Mouse (Mus musculus) embryonic facial prominence, embryonic 11.5 days (tissue): ENCODE data around the gene Hdac7. TPM values are rescaled to one million over a fixed set of nuclear protein-coding genes. Genes with fewer than 3 reads are reported as not detected.

Source experiments
- ATAC-seq: fragments of 200-750 bp; cut with Nextera tagmentation; replicated peaks from 2 replicates; pipeline ENCODE4 v1.8.0; 2017; ENCODE audit warnings: low read depth; ENCODE audit not compliant: insufficient number of reproducible peaks, low FRiP score, low TSS enrichment
- DNase-seq: peaks from one replicate; pipeline ENCODE4 v3.0.0-alpha.2; 2015; ENCODE audit warnings: low spot score
- H3K27ac ChIP-seq: fragments of 300-500 bp; sonication (generic); replicated peaks from 2 replicates; pipeline ENCODE4 v1.5.1; 2014; ENCODE audit warnings: mild to moderate bottlenecking, low read depth, low read length, control low read depth
- H3K27me3 ChIP-seq: fragments of 300-500 bp; sonication (generic); 2 replicates; pipeline ENCODE4 v1.6.1; 2014; ENCODE audit warnings: mild to moderate bottlenecking, low read length, moderate library complexity, mixed read lengths; ENCODE audit not compliant: control insufficient read depth, insufficient read depth
- H3K36me3 ChIP-seq: fragments of 300-500 bp; sonication (generic); replicated peaks from 2 replicates; pipeline ENCODE4 v1.6.1; 2014; ENCODE audit warnings: low read depth, mild to moderate bottlenecking, low read length, moderate library complexity, mixed read lengths; ENCODE audit not compliant: control insufficient read depth, insufficient read depth
- H3K4me1 ChIP-seq: fragments of 300-500 bp; sonication (generic); 2 replicates; pipeline ENCODE4 v1.6.1; 2014; ENCODE audit warnings: low read length, mixed read lengths; ENCODE audit not compliant: control insufficient read depth, insufficient read depth
- H3K4me2 ChIP-seq: fragments of 300-500 bp; sonication (generic); 2 replicates; pipeline ENCODE4 v1.6.1; 2014; ENCODE audit warnings: low read depth, mild to moderate bottlenecking, control low read depth, low read length, moderate library complexity
- H3K4me3 ChIP-seq: fragments of 300-500 bp; sonication (generic); 2 replicates; pipeline ENCODE4 v1.5.1; 2014; ENCODE audit warnings: low read depth, low read length, control low read depth
- H3K9ac ChIP-seq: fragments of 300-500 bp; sonication (generic); replicated peaks from 2 replicates; pipeline ENCODE4 v1.6.1; 2014; ENCODE audit warnings: mild to moderate bottlenecking, control low read depth, low read length
- H3K9me3 ChIP-seq: fragments of 300-500 bp; sonication (generic); replicated peaks from 2 replicates; pipeline ENCODE4 v1.6.1; 2016; ENCODE audit warnings: mild to moderate bottlenecking, low read length, inconsistent platforms, mixed read lengths; ENCODE audit not compliant: control insufficient read depth
- WGBS: fragments of 180-500 bp; shearing (Covaris S2); extraction: QIAGEN DNeasy Blood & Tissue Kit; methylation state at CpG from one replicate; pipeline ENCODE4 v1.1.7; 2014; 5-methylcytosine and 5-hydroxymethylcytosine counted together
- polyA plus RNA-seq: library from polyadenylated mRNA; unstranded; fragments of >200 nt; fragmentation: Nextera tagmentation; extraction: Ambion mirVana; gene quantifications from 2 replicates; pipeline ENCODE4 v1.2.1, GENCODE M21; 2014

Hdac7 gene
- polyA plus RNA-seq, 1 experiment from 2014 or later = 17.0 TPM

GRCm38 (mm10) chr15:97786412-97787112, 57.7 kb downstream of the Hdac7 start:
- ATAC-seq = no peak
- WGBS = 73% methylated on average over 10 of the region's 10 CpGs
- Histone ChIP-seq H3K4me1 (peaks cover 2% of the 10 kb centered on the region; the same call in 1 of the 2 replicates), H3K27me3 (no peaks in the 10 kb centered on the region), H3K4me3 (no peak overlapping the region), H3K27ac (no peak overlapping the region), H3K4me2 (no peak overlapping the region), H3K9ac (no peak overlapping the region), H3K36me3 (no peaks in the 10 kb centered on the region), H3K9me3 (no peaks in the 10 kb centered on the region)
- DNase-seq = no peak

GRCm38 (mm10) chr15:97785731-97786411, 58.4 kb downstream of the Hdac7 start:
- no peak for DNase-seq
- Histone ChIP-seq H3K4me2 (no peak overlapping the region), H3K9ac (no peak overlapping the region), H3K36me3 (no peaks in the 10 kb centered on the region), H3K9me3 (no peaks in the 10 kb centered on the region), H3K4me3 (no peak overlapping the region), H3K27ac (no peak overlapping the region), H3K27me3 (no peaks in the 10 kb centered on the region), H3K4me1 (peaks cover 2% of the 10 kb centered on the region; the same call in 1 of the 2 replicates)
- ATAC-seq = no peak
- WGBS = 80% methylated on average over 9 of the region's 9 CpGs

DNA sequence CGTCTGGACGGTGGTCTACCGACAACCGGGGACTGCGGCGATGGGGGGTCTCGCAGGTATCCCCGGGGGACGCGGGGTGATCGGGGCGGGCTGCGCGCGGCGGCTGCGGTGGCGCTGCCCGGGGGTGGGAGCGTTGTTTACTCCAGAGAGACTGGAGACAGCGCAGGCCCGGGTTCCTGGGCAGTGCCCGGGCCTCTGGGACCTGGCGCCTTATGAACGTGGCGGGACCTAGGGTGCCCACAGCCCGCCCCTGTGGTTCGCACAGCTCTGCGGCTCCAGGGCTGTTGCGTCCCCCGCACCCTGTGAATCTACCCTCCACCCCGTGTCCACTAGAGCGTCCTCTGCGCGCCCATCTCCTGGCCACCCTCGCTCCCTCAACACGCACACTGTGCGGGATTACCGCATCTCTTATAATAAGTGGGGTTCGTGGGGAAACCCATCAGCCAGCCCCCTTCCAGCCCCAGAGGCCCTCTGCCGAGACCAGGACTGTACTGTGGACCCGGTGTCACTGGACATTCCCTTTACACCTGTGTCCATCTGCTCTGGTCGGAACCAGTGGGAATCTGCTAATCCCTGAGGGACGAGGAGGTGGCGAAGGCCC, 59.6 kb downstream of the Hdac7 start:
- peak overlapping the region; percentile 95 for H3K4me2 ChIP-seq
- H3K27ac ChIP-seq = no peak overlapping the region
- peak overlapping the region; percentile 79 for H3K4me3 ChIP-seq
- no peak for DNase-seq
- peaks cover 2% of the 10 kb centered on the region for H3K4me1 ChIP-seq
- H3K9me3 ChIP-seq = no peaks in the 10 kb centered on the region
- WGBS = 7% methylated on average over 43 of the region's 45 CpGs
- ATAC-seq = peak; percentile 61
- peak overlapping the region; percentile 76 for H3K9ac ChIP-seq
- H3K27me3 ChIP-seq = no peaks in the 10 kb centered on the region
- no peaks in the 10 kb centered on the region for H3K36me3 ChIP-seq

DNA sequence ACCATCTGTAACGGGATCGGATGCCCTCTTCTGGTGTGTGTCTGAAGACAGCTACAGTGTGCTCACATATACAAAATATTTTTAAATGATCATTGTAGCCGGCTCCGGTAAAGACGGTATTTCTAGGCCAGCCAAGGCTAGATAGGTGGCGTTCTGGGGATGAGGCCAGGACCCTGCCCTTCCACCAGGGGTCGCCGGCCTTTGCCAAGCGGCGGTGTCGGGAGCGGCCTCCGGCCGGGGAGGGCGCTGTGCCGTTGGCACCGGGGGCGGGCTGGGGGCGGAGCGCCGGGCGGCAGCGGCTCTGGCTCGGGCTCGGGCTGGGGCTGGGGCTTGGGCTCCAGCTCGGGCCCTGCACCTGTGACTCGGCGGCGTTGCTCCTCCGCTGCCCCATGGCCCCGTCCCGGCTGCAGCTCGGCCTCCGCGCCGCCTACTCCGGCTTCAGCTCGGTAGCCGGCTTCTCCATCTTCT, 60.2 kb downstream of the Hdac7 start:
- peak; percentile 80 for ATAC-seq
- Histone ChIP-seq H3K4me3 (peak overlapping the region; percentile 79), H3K9me3 (no peaks in the 10 kb centered on the region), H3K4me1 (peaks cover 2% of the 10 kb centered on the region), H3K27me3 (no peaks in the 10 kb centered on the region), H3K27ac (no peak overlapping the region), H3K9ac (peak overlapping the region; percentile 76), H3K36me3 (no peaks in the 10 kb centered on the region), H3K4me2 (peak overlapping the region; percentile 95)
- 4% methylated on average over 35 of the region's 39 CpGs for WGBS
- peak; percentile 88 for DNase-seq

- Histone ChIP-seq H3K9me3 (no peaks in the 10 kb centered on the region), H3K4me1 (peaks cover 2% of the 10 kb centered on the region), H3K27ac (no peak overlapping the region), H3K4me3 (0 out of 2 replicates have a peak overlapping the region, but pooled peaks have one; percentile 6), H3K27me3 (no peaks in the 10 kb centered on the region), H3K4me2 (peak overlapping the region; percentile 32), H3K36me3 (no peaks in the 10 kb centered on the region), H3K9ac (no peak overlapping the region)
- 8% methylated on average over 9 of the region's 9 CpGs for WGBS
- ATAC-seq (peak; percentile 45; the same call in 1 of the 2 replicates), DNase-seq (peak; percentile 84)
Observed at GRCm38 (mm10) chr15:97782749-97783105, 61.6 kb downstream of the Hdac7 start.

GRCm38 (mm10) chr15:97781961-97782748, 62.1 kb downstream of the Hdac7 start:
- peak; percentile 76 for DNase-seq
- H3K4me2 ChIP-seq = peak overlapping the region; percentile 32
- H3K27me3 ChIP-seq = no peaks in the 10 kb centered on the region
- no peaks in the 10 kb centered on the region for H3K9me3 ChIP-seq
- WGBS = 5% methylated on average over 24 of the region's 24 CpGs
- 0 out of 2 replicates have a peak overlapping the region, but pooled peaks have one; percentile 6 for H3K4me3 ChIP-seq
- H3K4me1 ChIP-seq = peaks cover 2% of the 10 kb centered on the region
- ATAC-seq = 0 out of 2 replicates have a peak, but pooled peaks have one; percentile 1
- H3K36me3 ChIP-seq = no peaks in the 10 kb centered on the region
- no peak overlapping the region; the same call in 1 of the 2 replicates for H3K27ac ChIP-seq
- H3K9ac ChIP-seq = 0 out of 2 replicates have a peak overlapping the region, but pooled peaks have one; percentile 2

- Histone ChIP-seq H3K4me2 (no peak overlapping the region; the same call in 1 of the 2 replicates), H3K9me3 (no peaks in the 10 kb centered on the region), H3K9ac (no peak overlapping the region), H3K27ac (no peak overlapping the region), H3K27me3 (no peaks in the 10 kb centered on the region), H3K4me3 (no peak overlapping the region), H3K4me1 (peaks cover 2% of the 10 kb centered on the region), H3K36me3 (no peaks in the 10 kb centered on the region)
- DNase-seq = no peak
- WGBS = 56% methylated on average over 12 of the region's 12 CpGs
- no peak for ATAC-seq
Observed at GRCm38 (mm10) chr15:97780611-97781031, 63.7 kb downstream of the Hdac7 start.
